Mouse (Mus musculus) MEL (cell line): ENCODE measurements at regions not wholly inside any gene's neighbourhood (a gene's known extent, or its start where the extent isn't known, plus 50 kb on each side); places are given as distances from the start of the nearest gene placed in this dataset.
A peak's percentile ranks its signal among the peaks of the same experiment; 100 is the strongest.

ENCODE experiments used
- DNase-seq: peaks from one replicate; pipeline ENCODE4 v3.0.0; 2011; ENCODE audit warnings: low read depth, low spot score
- H3K27ac ChIP-seq: 2 replicates; pipeline ENCODE4 v1.5.1; 2012; ENCODE audit warnings: low read depth, mild to moderate bottlenecking, control low read depth, low read length, moderate library complexity; ENCODE audit not compliant: control insufficient read depth
- H3K27me3 ChIP-seq, 2 experiments: fragments of 150-350 bp in 1 of 2; sonication (generic) in 1 of 2; 2 replicates each; pipeline ENCODE4 v1.6.1; 2012; ENCODE audit warnings: low read length in 2 of 2, mild to moderate bottlenecking in 2 of 2, improper control_type of control experiment in 1 of 2, moderate library complexity in 1 of 2; ENCODE audit not compliant: insufficient read depth in 2 of 2, control insufficient read depth in 1 of 2
- H3K36me3 ChIP-seq, 2 experiments: 2 replicates each; pipeline ENCODE4 v1.6.1; 2012 to 2014; ENCODE audit warnings: low read length in 2 of 2, improper control_type of control experiment in 1 of 2, inconsistent platforms in 1 of 2, mild to moderate bottlenecking in 1 of 2; ENCODE audit not compliant: insufficient read depth in 2 of 2, control insufficient read depth in 1 of 2
- H3K4me1 ChIP-seq, 2 experiments: fragments of 150-350 bp in 1 of 2; sonication (generic) in 1 of 2; 2 replicates each; pipeline ENCODE4 v1.6.1; 2012; ENCODE audit warnings: low read length in 2 of 2, improper control_type of control experiment in 1 of 2, mild to moderate bottlenecking in 1 of 2; ENCODE audit not compliant: insufficient read depth in 2 of 2, control insufficient read depth in 1 of 2
- H3K4me3 ChIP-seq, 2 experiments: fragments of 150-350 bp in 1 of 2; sonication (generic) in 1 of 2; 2 replicates each; pipeline ENCODE4 v1.5.1; 2012; ENCODE audit warnings: low read depth in 2 of 2, low read length in 2 of 2, mild to moderate bottlenecking in 2 of 2, moderate library complexity in 2 of 2, control low read depth in 1 of 2, improper control_type of control experiment in 1 of 2; ENCODE audit not compliant: control insufficient read depth in 1 of 2, insufficient read depth in 1 of 2
- H3K79me2 ChIP-seq: 2 replicates; pipeline ENCODE4 v1.6.1; 2012; ENCODE audit warnings: mild to moderate bottlenecking, low read length, moderate library complexity; ENCODE audit not compliant: control insufficient read depth, poor library complexity, insufficient read depth
- H3K9ac ChIP-seq: 2 replicates; pipeline ENCODE4 v1.6.1; 2012; ENCODE audit warnings: low read depth, mild to moderate bottlenecking, control low read depth, low read length, moderate library complexity; ENCODE audit not compliant: control insufficient read depth, poor library complexity, severe bottlenecking
- H3K9me3 ChIP-seq: fragments of 150-350 bp; sonication (generic); replicated peaks from 2 replicates; pipeline ENCODE4 v1.6.1; 2012; ENCODE audit warnings: mild to moderate bottlenecking, low read length, improper control_type of control experiment, moderate library complexity; ENCODE audit not compliant: insufficient read depth
- CHD1 ChIP-seq: IDR thresholded peaks from 2 replicates; pipeline ENCODE4 v1.6.1; 2012; ENCODE audit warnings: low read depth, mild to moderate bottlenecking, inconsistent platforms, low read length, improper control_type of control experiment
- CHD2 ChIP-seq: IDR thresholded peaks from 2 replicates; pipeline ENCODE4 v1.6.1; 2011; ENCODE audit warnings: low read length, improper control_type of control experiment
- CTCF ChIP-seq, 3 experiments: IDR thresholded peaks in 2 of 3; conservative IDR thresholded peaks in 1 of 3; 2 replicates each; pipeline ENCODE4 v1.5.1; 2011 to 2012; ENCODE audit warnings: low read length in 3 of 3, low read depth in 2 of 3, mild to moderate bottlenecking in 2 of 3, improper control_type of control experiment in 1 of 3, inconsistent platforms in 1 of 3, mixed read lengths in 1 of 3, moderate library complexity in 1 of 3; ENCODE audit not compliant: control insufficient read depth in 1 of 3, insufficient read depth in 1 of 3, poor library complexity in 1 of 3, severe bottlenecking in 1 of 3
- E2F4 ChIP-seq: IDR thresholded peaks from 2 replicates; pipeline ENCODE4 v1.6.1; 2011; ENCODE audit warnings: low read depth, low read length, improper control_type of control experiment, borderline replicate concordance
- ETS1 ChIP-seq: IDR thresholded peaks from 2 replicates; pipeline ENCODE4 v1.6.1; 2012; ENCODE audit warnings: low read depth, mild to moderate bottlenecking, inconsistent platforms, low read length, improper control_type of control experiment, moderate library complexity
- GATA1 ChIP-seq: IDR thresholded peaks from 2 replicates; pipeline ENCODE4 v1.6.1; 2011; ENCODE audit warnings: low read depth, low read length, improper control_type of control experiment
- HCFC1 ChIP-seq: IDR thresholded peaks from 2 replicates; pipeline ENCODE4 v1.6.1; 2012; ENCODE audit warnings: low read depth, mild to moderate bottlenecking, inconsistent platforms, low read length, improper control_type of control experiment, moderate library complexity
- JUND ChIP-seq: IDR thresholded peaks from 2 replicates; pipeline ENCODE4 v1.6.1; 2011; ENCODE audit warnings: low read depth, mild to moderate bottlenecking, improper control_type of control experiment, low read length
- MAFK ChIP-seq: IDR thresholded peaks from 2 replicates; pipeline ENCODE4 v1.6.1; 2011; ENCODE audit warnings: low read depth, mild to moderate bottlenecking, low read length, improper control_type of control experiment, borderline replicate concordance
- MAX ChIP-seq: IDR thresholded peaks from 2 replicates; pipeline ENCODE4 v1.6.1; 2011; ENCODE audit warnings: low read length, improper control_type of control experiment
- MXI1 ChIP-seq: IDR thresholded peaks from 2 replicates; pipeline ENCODE4 v1.6.1; 2011; ENCODE audit warnings: mild to moderate bottlenecking, low read depth, low read length, improper control_type of control experiment
- NRF1 ChIP-seq: IDR thresholded peaks from 2 replicates; pipeline ENCODE4 v1.6.1; 2014; ENCODE audit warnings: low read depth, mild to moderate bottlenecking, inconsistent platforms, low read length, improper control_type of control experiment, moderate library complexity; ENCODE audit not compliant: poor library complexity, insufficient read depth, severe bottlenecking
- POLR2A ChIP-seq, 2 experiments: IDR thresholded peaks; 2 replicates each; pipeline ENCODE4 v1.6.1; 2011 to 2012; ENCODE audit warnings: low read length in 2 of 2, mild to moderate bottlenecking in 2 of 2, control low read depth in 1 of 2, improper control_type of control experiment in 1 of 2, low read depth in 1 of 2, moderate library complexity in 1 of 2; ENCODE audit not compliant: control insufficient read depth in 1 of 2, insufficient read depth in 1 of 2, poor library complexity in 1 of 2
- POLR2AphosphoS2 ChIP-seq: IDR thresholded peaks from 2 replicates; pipeline ENCODE4 v1.6.1; 2011; ENCODE audit warnings: low read length, improper control_type of control experiment
- POLR2AphosphoS5 ChIP-seq: IDR thresholded peaks from 2 replicates; pipeline ENCODE4 v1.6.1; 2012; ENCODE audit warnings: low read depth, borderline replicate concordance, mild to moderate bottlenecking, inconsistent platforms, low read length, moderate library complexity, mixed read lengths
- RAD21 ChIP-seq: IDR thresholded peaks from 2 replicates; pipeline ENCODE4 v1.6.1; 2011; ENCODE audit warnings: mild to moderate bottlenecking, low read depth, low read length, improper control_type of control experiment
- RCOR1 ChIP-seq: IDR thresholded peaks from 2 replicates; pipeline ENCODE4 v1.6.1; 2012; ENCODE audit warnings: low read depth, mild to moderate bottlenecking, inconsistent platforms, low read length, improper control_type of control experiment
- SMC3 ChIP-seq: IDR thresholded peaks from 2 replicates; pipeline ENCODE4 v1.6.1; 2011; ENCODE audit warnings: low read depth, low read length, improper control_type of control experiment
- TBP ChIP-seq: IDR thresholded peaks from 2 replicates; pipeline ENCODE4 v1.8.0; 2011; ENCODE audit warnings: low read depth, low read length, improper control_type of control experiment
- TCF12 ChIP-seq: IDR thresholded peaks from 2 replicates; pipeline ENCODE4 v1.6.1; 2014; ENCODE audit warnings: low read depth, mild to moderate bottlenecking, inconsistent platforms, low read length, improper control_type of control experiment, moderate library complexity
- UBTF ChIP-seq: IDR thresholded peaks from 2 replicates; pipeline ENCODE4 v1.6.1; 2012; ENCODE audit warnings: low read depth, mild to moderate bottlenecking, inconsistent platforms, low read length, improper control_type of control experiment, moderate library complexity, borderline replicate concordance; ENCODE audit not compliant: insufficient read depth
- ZC3H11A ChIP-seq: IDR thresholded peaks from 2 replicates; pipeline ENCODE4 v1.6.1; 2012; ENCODE audit warnings: low read depth, mild to moderate bottlenecking, inconsistent platforms, low read length, improper control_type of control experiment
- ZNF384 ChIP-seq: IDR thresholded peaks from 2 replicates; pipeline ENCODE4 v1.6.1; 2012; ENCODE audit warnings: low read depth, mild to moderate bottlenecking, inconsistent platforms, low read length, improper control_type of control experiment

GRCm38 (mm10) chr16:93533205-93533604 lies 70.7 kb downstream of the Setd4 start:
- no peak overlapping the region for H3K4me3 ChIP-seq
- no peaks in the 10 kb centered on the region for H3K79me2 ChIP-seq
- no peaks in the 10 kb centered on the region for H3K36me3 ChIP-seq
- no peak overlapping the region for H3K27ac ChIP-seq
- H3K4me1 ChIP-seq, result no peaks in the 10 kb centered on the region
- no peaks in the 10 kb centered on the region for H3K9me3 ChIP-seq
- H3K9ac ChIP-seq, result no peak overlapping the region
- no peak for DNase-seq
- TF ChIP-seq E2F4, result no peak
- TF ChIP-seq TBP, result no peak
- no peak for TF ChIP-seq POLR2A (IDR thresholded peaks at IDR 0.05; ENCODE audit: control insufficient read depth in 1 of 2, insufficient read depth in 1 of 2, low read depth in 1 of 2, low read length in 2 of 2, poor library complexity in 1 of 2)
- no peak for TF ChIP-seq HCFC1
- TF ChIP-seq MAFK, result no peak
- TF ChIP-seq ETS1, result no peak
- TF ChIP-seq SMC3, result no peak
- no peak for TF ChIP-seq ZNF384
- no peak for TF ChIP-seq POLR2AphosphoS2
- TF ChIP-seq NRF1, result no peak
- TF ChIP-seq GATA1, result no peak
- no peak for TF ChIP-seq TCF12
- TF ChIP-seq JUND, result no peak
- no peak for TF ChIP-seq MXI1
- no peak for TF ChIP-seq CTCF (IDR thresholded peaks at IDR 0.05 in 2 of 3, conservative IDR thresholded peaks at IDR 0.05 in 1 of 3; ENCODE audit: control insufficient read depth in 1 of 3, insufficient read depth in 1 of 3, low read depth in 2 of 3, low read length in 3 of 3, poor library complexity in 1 of 3, severe bottlenecking in 1 of 3)
- peaks cover 0 to 7% of the 10 kb centered on the region in 2 experiments; a peak in 2 of 4 replicates for H3K27me3 ChIP-seq

GRCm38 (mm10) chr16:93531937-93532336 lies 71.9 kb downstream of the Setd4 start:
- DNase-seq, result no peak
- Histone ChIP-seq H3K9ac (no peak overlapping the region), H3K27me3 (peaks cover 0 to 5% of the 10 kb centered on the region in 2 experiments; a peak in 1 of 4 replicates), H3K27ac (no peak overlapping the region), H3K4me1 (no peaks in the 10 kb centered on the region), H3K9me3 (no peaks in the 10 kb centered on the region), H3K79me2 (no peaks in the 10 kb centered on the region), H3K36me3 (no peaks in the 10 kb centered on the region), H3K4me3 (no peak overlapping the region)
- TF ChIP-seq HCFC1 (no peak), MAX (no peak), CTCF (IDR thresholded peaks at IDR 0.05 in 2 of 3, conservative IDR thresholded peaks at IDR 0.05 in 1 of 3; ENCODE audit: control insufficient read depth in 1 of 3, insufficient read depth in 1 of 3, low read depth in 2 of 3, low read length in 3 of 3, poor library complexity in 1 of 3, severe bottlenecking in 1 of 3) (peak in 1 of 3 experiments; percentile 27; a peak in 2 of 6 replicates), ZC3H11A (no peak), ETS1 (no peak), JUND (no peak), CHD2 (no peak), RAD21 (no peak), RCOR1 (no peak), UBTF (no peak), CHD1 (no peak), SMC3 (0 out of 2 replicates have a peak, but pooled peaks have one; percentile 17), POLR2AphosphoS5 (no peak)
